Mouse (Mus musculus): ENCODE results near the gene Dpf1. TPM values are rescaled to one million over a fixed set of nuclear protein-coding genes. Genes with fewer than 3 reads are reported as not detected.
A peak's percentile ranks its signal among the peaks of the same experiment; 100 is the strongest.

Dpf1 gene
- polyA plus RNA-seq, 1 experiment from 2014 or later = 6.7 TPM

- WGBS = 41% methylated on average over 4 of the region's 4 CpGs
- Histone ChIP-seq H3K27me3 (replicated peaks) (no peaks in the 10 kb centered on the region), H3K4me3 (replicated peaks) (no peak overlapping the region), H3K4me2 (replicated peaks) (no peak overlapping the region), H3K9ac (no peak overlapping the region), H3K9me3 (no peaks in the 10 kb centered on the region), H3K36me3 (peaks cover 19% of the 10 kb centered on the region), H3K27ac (no peak overlapping the region), H3K4me1 (replicated peaks) (no peaks in the 10 kb centered on the region)
- peak; percentile 55 for ATAC-seq
Observed at GRCm38 (mm10) chr7:29364052-29364451, 60.3 kb downstream of the Dpf1 start.

- Histone ChIP-seq H3K27ac (no peak overlapping the region), H3K27me3 (replicated peaks) (no peaks in the 10 kb centered on the region), H3K9me3 (no peaks in the 10 kb centered on the region), H3K4me1 (replicated peaks) (no peaks in the 10 kb centered on the region), H3K36me3 (peaks cover 21% of the 10 kb centered on the region), H3K9ac (no peak overlapping the region), H3K4me3 (replicated peaks) (no peak overlapping the region), H3K4me2 (replicated peaks) (no peak overlapping the region)
- peak; percentile 20; the same call in 1 of the 2 replicates for ATAC-seq
- WGBS = 83% methylated on average over 13 of the region's 13 CpGs
Observed at GRCm38 (mm10) chr7:29367166-29368003, 63.6 kb downstream of the Dpf1 start.

Other genes starting within 250 kb of the Dpf1 start
- 0.67 and 1.00 TPM in 2 replicates for gene Ryr1, start 178.8 kb upstream of the Dpf1 start, polyA plus RNA-seq (2015; fragmentation: Nextera tagmentation; extraction: Ambion mirVana)
- gene Rasgrp4, start 169.1 kb upstream of the Dpf1 start, polyA plus RNA-seq (2015; fragmentation: Nextera tagmentation; extraction: Ambion mirVana) = 0.44 and 0.62 TPM in 2 replicates
- gene Fam98c, start 147.7 kb upstream of the Dpf1 start, polyA plus RNA-seq (2015; fragmentation: Nextera tagmentation; extraction: Ambion mirVana) = 48.7 and 49.3 TPM in 2 replicates
- 0.49 and 0.76 TPM in 2 replicates for gene Ggn, start 133.7 kb upstream of the Dpf1 start, polyA plus RNA-seq (2015; fragmentation: Nextera tagmentation; extraction: Ambion mirVana)
- 1.4 and 2.0 TPM in 2 replicates for gene Spred3, start 133.5 kb upstream of the Dpf1 start, polyA plus RNA-seq (2015; fragmentation: Nextera tagmentation; extraction: Ambion mirVana)
- gene Psmd8, start 123.2 kb upstream of the Dpf1 start, polyA plus RNA-seq (2015; fragmentation: Nextera tagmentation; extraction: Ambion mirVana) = 244 and 249 TPM in 2 replicates
- gene Catsperg1, start 89.9 kb upstream of the Dpf1 start, polyA plus RNA-seq (2015; fragmentation: Nextera tagmentation; extraction: Ambion mirVana) = 0.81 and 0.99 TPM in 2 replicates
- 1.9 and 2.2 TPM in 2 replicates for gene Kcnk6, start 71.4 kb upstream of the Dpf1 start, polyA plus RNA-seq (2015; fragmentation: Nextera tagmentation; extraction: Ambion mirVana)
- 77.7 and 86.6 TPM in 2 replicates for gene Yif1b, start 65.6 kb upstream of the Dpf1 start, polyA plus RNA-seq (2015; fragmentation: Nextera tagmentation; extraction: Ambion mirVana)
- gene 2200002D01Rik, start 55.5 kb upstream of the Dpf1 start, polyA plus RNA-seq (2015; fragmentation: Nextera tagmentation; extraction: Ambion mirVana) = 178 and 182 TPM in 2 replicates
- gene Spint2, start 22.0 kb upstream of the Dpf1 start, polyA plus RNA-seq (2015; fragmentation: Nextera tagmentation; extraction: Ambion mirVana) = 633 and 716 TPM in 2 replicates
- gene Ppp1r14a, start 14.6 kb upstream of the Dpf1 start, polyA plus RNA-seq (2015; fragmentation: Nextera tagmentation; extraction: Ambion mirVana) = 44.3 and 50.7 TPM in 2 replicates
- gene Sipa1l3, start 214.7 kb downstream of the Dpf1 start, polyA plus RNA-seq (2015; fragmentation: Nextera tagmentation; extraction: Ambion mirVana) = 26.6 and 27.9 TPM in 2 replicates